ENCODE assay signal across 8 mouse cellular contexts in genomic region chr6:114876546-114876945, GRCm38 (mm10).
A peak's percentile ranks its signal among the peaks of the same experiment; 100 is the strongest.
DNase-seq lines count a peak whose midpoint lies in the region; ATAC-seq lines count a peak whose summit lies in the region.

No protein-coding gene starts in this region.

- H3K4me2 ChIP-seq in heart, embryonic 15.5 days, result no peak overlapping the region
- no peak overlapping the region for H3K4me2 ChIP-seq in embryonic facial prominence, embryonic 15.5 days (replicated peaks)
- H3K4me2 ChIP-seq in midbrain, embryonic 12.5 days (replicated peaks), result no peak overlapping the region

- H3K27ac ChIP-seq in heart, embryonic 15.5 days, result peak overlapping the region; percentile 98
- peak overlapping the region; percentile 98 for H3K27ac ChIP-seq in embryonic facial prominence, embryonic 15.5 days (replicated peaks)
- peak overlapping the region; percentile 90 for H3K27ac ChIP-seq in midbrain, embryonic 12.5 days (replicated peaks)

- H3K27me3 ChIP-seq in heart, embryonic 15.5 days, result no peaks in the 10 kb centered on the region
- H3K27me3 ChIP-seq in embryonic facial prominence, embryonic 15.5 days, result no peaks in the 10 kb centered on the region
- no peaks in the 10 kb centered on the region for H3K27me3 ChIP-seq in midbrain, embryonic 12.5 days

- no peak overlapping the region for H3K4me3 ChIP-seq in heart, embryonic 15.5 days
- H3K4me3 ChIP-seq in embryonic facial prominence, embryonic 15.5 days (replicated peaks), result no peak overlapping the region
- no peak overlapping the region for H3K4me3 ChIP-seq in midbrain, embryonic 12.5 days

- no peak for DNase-seq in heart, postnatal 4 days
- DNase-seq in kidney, adult 9 months, result peak; percentile 61
- no peak for DNase-seq in natural killer cell, adult 2 months (ENCODE audit: low spot score in 2 of 2)

- peaks cover 90% of the 10 kb centered on the region for H3K4me1 ChIP-seq in heart, embryonic 15.5 days (replicated peaks)
- H3K4me1 ChIP-seq in embryonic facial prominence, embryonic 15.5 days, result peaks cover 93% of the 10 kb centered on the region
- peaks cover 89% of the 10 kb centered on the region for H3K4me1 ChIP-seq in midbrain, embryonic 12.5 days

- no peak for ATAC-seq in heart, embryonic 15.5 days (replicated peaks; ENCODE audit: insufficient number of reproducible peaks, insufficient read depth, low FRiP score, low read depth)
- ATAC-seq in embryonic facial prominence, embryonic 15.5 days (ENCODE audit: insufficient number of reproducible peaks, low FRiP score, low TSS enrichment, low read depth), result no peak
- ATAC-seq in midbrain, embryonic 12.5 days (ENCODE audit: low FRiP score, low read depth), result no peak
- ATAC-seq in CD4-positive, CD25-positive, alpha-beta regulatory T cell, adult 4 months, result no peak
- no peak for ATAC-seq in erythroblast, adult 5-6 weeks (replicated peaks; ENCODE audit: low FRiP score, poor library complexity, severe bottlenecking)

- H3K36me3 ChIP-seq in heart, embryonic 15.5 days, result 0 out of 2 replicates have a peak, but pooled peaks cover under 1% of the 10 kb centered on the region
- H3K36me3 ChIP-seq in embryonic facial prominence, embryonic 15.5 days, result no peaks in the 10 kb centered on the region
- no peaks in the 10 kb centered on the region for H3K36me3 ChIP-seq in midbrain, embryonic 12.5 days

- no peak overlapping the region for H3K9ac ChIP-seq in heart, embryonic 15.5 days
- no peak overlapping the region for H3K9ac ChIP-seq in embryonic facial prominence, embryonic 15.5 days
- H3K9ac ChIP-seq in midbrain, embryonic 12.5 days (replicated peaks), result peak overlapping the region; percentile 11; the same call in 1 of the 2 replicates

- WGBS in heart, embryonic 15.5 days, result 78% methylated on average over 6 of the region's 6 CpGs
- WGBS in embryonic facial prominence, embryonic 15.5 days, result 56% methylated on average over 6 of the region's 6 CpGs
- 73% methylated on average over 6 of the region's 6 CpGs for WGBS in midbrain, embryonic 12.5 days

- H3K9me3 ChIP-seq in heart, embryonic 15.5 days (replicated peaks), result no peaks in the 10 kb centered on the region
- H3K9me3 ChIP-seq in embryonic facial prominence, embryonic 15.5 days (replicated peaks), result no peaks in the 10 kb centered on the region
- no peaks in the 10 kb centered on the region for H3K9me3 ChIP-seq in midbrain, embryonic 12.5 days
